Mouse (Mus musculus) CD4-positive, CD25-positive, alpha-beta regulatory T cell, adult 2 months (primary cell): Measurements from ENCODE around the gene H2-DMb1.
A peak's percentile ranks its signal among the peaks of the same experiment; 100 is the strongest.

Experiments used
- DNase-seq: peaks from one replicate; pipeline ENCODE4 v3.0.0-alpha.2; 2012; ENCODE audit warnings: low read depth, low spot score

H2-DMb1 gene

GRCm38 (mm10) chr17:34208421-34208820 lies 55.5 kb downstream of the H2-DMb1 start:
- no peak for DNase-seq

GRCm38 (mm10) chr17:34209680-34210079 lies 56.8 kb downstream of the H2-DMb1 start:
- peak; percentile 67 for DNase-seq
